Mouse (Mus musculus) liver, embryonic 11.5 days (tissue): Measurements from ENCODE around the gene Adamts9. TPM values are rescaled to one million over a fixed set of nuclear protein-coding genes. Genes with fewer than 3 reads are reported as not detected.

Experiments used
- ATAC-seq: fragments of 200-750 bp; cut with Nextera tagmentation; replicated peaks from 2 replicates; pipeline ENCODE4 v1.8.0; 2017; ENCODE audit warnings: moderate number of reproducible peaks, mild to moderate bottlenecking, moderate TSS enrichment, moderate library complexity; ENCODE audit not compliant: low FRiP score
- DNase-seq: peaks from one replicate; pipeline ENCODE4 v3.0.0-alpha.2; 2017; ENCODE audit warnings: low spot score
- H3K27ac ChIP-seq: fragments of 300-500 bp; sonication (generic); 2 replicates; pipeline ENCODE4 v1.5.1; 2014; ENCODE audit warnings: mild to moderate bottlenecking, low read depth, low read length, control low read depth
- H3K27me3 ChIP-seq: fragments of 300-500 bp; sonication (generic); replicated peaks from 2 replicates; pipeline ENCODE4 v1.6.1; 2014; ENCODE audit warnings: low read length, mixed read lengths; ENCODE audit not compliant: control insufficient read depth, insufficient read depth
- H3K36me3 ChIP-seq: fragments of 300-500 bp; sonication (generic); 2 replicates; pipeline ENCODE4 v1.6.1; 2014; ENCODE audit warnings: mild to moderate bottlenecking, low read length, moderate library complexity, mixed read lengths; ENCODE audit not compliant: control insufficient read depth, insufficient read depth
- H3K4me1 ChIP-seq: fragments of 300-500 bp; sonication (generic); replicated peaks from 2 replicates; pipeline ENCODE4 v1.6.1; 2014; ENCODE audit warnings: low read length, mixed read lengths; ENCODE audit not compliant: control insufficient read depth, insufficient read depth
- H3K4me2 ChIP-seq: fragments of 300-500 bp; sonication (generic); 2 replicates; pipeline ENCODE4 v1.6.1; 2014; ENCODE audit warnings: mild to moderate bottlenecking, control low read depth, moderate library complexity
- H3K4me3 ChIP-seq: fragments of 300-500 bp; sonication (generic); 2 replicates; pipeline ENCODE4 v1.5.1; 2014; ENCODE audit warnings: low read depth, low read length, control low read depth
- H3K9ac ChIP-seq: fragments of 300-500 bp; sonication (generic); 2 replicates; pipeline ENCODE4 v1.6.1; 2014; ENCODE audit warnings: low read depth, low read length, control low read depth
- H3K9me3 ChIP-seq: fragments of 300-500 bp; sonication (generic); 2 replicates; pipeline ENCODE4 v1.6.1; 2016; ENCODE audit warnings: low read length, inconsistent platforms, mixed read lengths; ENCODE audit not compliant: control insufficient read depth
- WGBS: fragments of 180-500 bp; shearing (Covaris S2); extraction: QIAGEN DNeasy Blood & Tissue Kit; methylation state at CpG from one replicate; pipeline ENCODE4 v1.1.7; 2014; 5-methylcytosine and 5-hydroxymethylcytosine counted together
- polyA plus RNA-seq: library from polyadenylated mRNA; unstranded; fragments of >200 nt; fragmentation: Nextera tagmentation; extraction: Ambion mirVana; gene quantifications from 2 replicates; pipeline ENCODE4 v1.2.1, GENCODE M21; 2014

Gene Adamts9
- polyA plus RNA-seq, 1 experiment from 2014 or later, result 5.7 TPM

GRCm38 (mm10) chr6:92842000-92842399 is 101.3 kb downstream of the Adamts9 start:
- ATAC-seq (no peak), DNase-seq (no peak)
- no peaks in the 10 kb centered on the region for H3K4me1 ChIP-seq
- 47% methylated on average over 2 of the region's 2 CpGs for WGBS
- no peaks in the 10 kb centered on the region for H3K27me3 ChIP-seq
- H3K9me3 ChIP-seq, result no peaks in the 10 kb centered on the region
- no peak overlapping the region for H3K9ac ChIP-seq
- H3K27ac ChIP-seq, result no peak overlapping the region
- no peaks in the 10 kb centered on the region for H3K36me3 ChIP-seq
- no peak overlapping the region for H3K4me2 ChIP-seq
- no peak overlapping the region for H3K4me3 ChIP-seq

- Histone ChIP-seq H3K9me3 (no peaks in the 10 kb centered on the region), H3K4me2 (no peak overlapping the region), H3K36me3 (no peaks in the 10 kb centered on the region; the same call in 1 of the 2 replicates), H3K4me1 (no peaks in the 10 kb centered on the region), H3K9ac (no peak overlapping the region), H3K27me3 (no peaks in the 10 kb centered on the region), H3K4me3 (no peak overlapping the region), H3K27ac (no peak overlapping the region)
- ATAC-seq (no peak), DNase-seq (no peak)
- WGBS, result 81% methylated on average over 2 of the region's 2 CpGs
Measured at GRCm38 (mm10) chr6:92831106-92831505, 112.2 kb downstream of the Adamts9 start.

- Histone ChIP-seq H3K9ac (no peak overlapping the region), H3K4me2 (no peak overlapping the region), H3K4me1 (no peaks in the 10 kb centered on the region), H3K9me3 (no peaks in the 10 kb centered on the region), H3K27me3 (no peaks in the 10 kb centered on the region), H3K4me3 (no peak overlapping the region), H3K27ac (no peak overlapping the region), H3K36me3 (no peaks in the 10 kb centered on the region; the same call in 1 of the 2 replicates)
- 89% methylated on average over 2 of the region's 2 CpGs for WGBS
- ATAC-seq, result no peak
- no peak for DNase-seq
Measured at GRCm38 (mm10) chr6:92829148-92829547, 114.1 kb downstream of the Adamts9 start.

- Histone ChIP-seq H3K9me3 (no peaks in the 10 kb centered on the region), H3K4me1 (no peaks in the 10 kb centered on the region), H3K9ac (no peak overlapping the region), H3K27ac (no peak overlapping the region), H3K4me3 (no peak overlapping the region), H3K27me3 (no peaks in the 10 kb centered on the region), H3K4me2 (no peak overlapping the region), H3K36me3 (no peaks in the 10 kb centered on the region; the same call in 1 of the 2 replicates)
- no peak for ATAC-seq
- 58% methylated on average over 5 of the region's 5 CpGs for WGBS
- no peak for DNase-seq
Measured at GRCm38 (mm10) chr6:92827360-92827759, 115.9 kb downstream of the Adamts9 start.

- H3K4me1 ChIP-seq, result no peaks in the 10 kb centered on the region
- H3K9ac ChIP-seq, result no peak overlapping the region
- DNase-seq (no peak), ATAC-seq (no peak)
- H3K9me3 ChIP-seq, result no peaks in the 10 kb centered on the region
- no peaks in the 10 kb centered on the region for H3K27me3 ChIP-seq
- WGBS, result 62% methylated on average over 5 of the region's 5 CpGs
- H3K36me3 ChIP-seq, result no peaks in the 10 kb centered on the region; the same call in 1 of the 2 replicates
- H3K4me3 ChIP-seq, result no peak overlapping the region
- H3K4me2 ChIP-seq, result no peak overlapping the region
- no peak overlapping the region for H3K27ac ChIP-seq
Measured at GRCm38 (mm10) chr6:92826561-92826960, 116.7 kb downstream of the Adamts9 start.

GRCm38 (mm10) chr6:92823991-92824390 is 119.3 kb downstream of the Adamts9 start:
- Histone ChIP-seq H3K27ac (no peak overlapping the region), H3K9ac (no peak overlapping the region), H3K4me1 (no peaks in the 10 kb centered on the region), H3K4me2 (no peak overlapping the region), H3K36me3 (no peaks in the 10 kb centered on the region), H3K27me3 (no peaks in the 10 kb centered on the region), H3K9me3 (no peaks in the 10 kb centered on the region), H3K4me3 (no peak overlapping the region)
- WGBS, result 78% methylated on average over 7 of the region's 7 CpGs
- ATAC-seq (no peak), DNase-seq (no peak)

GRCm38 (mm10) chr6:92822006-92822405 is 121.3 kb downstream of the Adamts9 start:
- ATAC-seq (no peak), DNase-seq (no peak)
- Histone ChIP-seq H3K27me3 (no peaks in the 10 kb centered on the region), H3K9ac (no peak overlapping the region), H3K36me3 (no peaks in the 10 kb centered on the region), H3K4me3 (no peak overlapping the region), H3K27ac (no peak overlapping the region), H3K4me1 (no peaks in the 10 kb centered on the region), H3K4me2 (no peak overlapping the region), H3K9me3 (no peaks in the 10 kb centered on the region)
- 77% methylated on average over 6 of the region's 6 CpGs for WGBS

- no peaks in the 10 kb centered on the region for H3K4me1 ChIP-seq
- no peak overlapping the region for H3K27ac ChIP-seq
- no peak for DNase-seq
- H3K4me2 ChIP-seq, result no peak overlapping the region
- no peak for ATAC-seq
- no peaks in the 10 kb centered on the region for H3K27me3 ChIP-seq
- no peaks in the 10 kb centered on the region for H3K9me3 ChIP-seq
- H3K4me3 ChIP-seq, result no peak overlapping the region
- H3K36me3 ChIP-seq, result no peaks in the 10 kb centered on the region
- 81% methylated on average over 5 of the region's 5 CpGs for WGBS
- no peak overlapping the region for H3K9ac ChIP-seq
Measured at GRCm38 (mm10) chr6:92821606-92822005, 121.7 kb downstream of the Adamts9 start.

GRCm38 (mm10) chr6:92817661-92818060 is 125.6 kb downstream of the Adamts9 start:
- H3K9me3 ChIP-seq, result no peaks in the 10 kb centered on the region
- H3K36me3 ChIP-seq, result no peaks in the 10 kb centered on the region
- no peak overlapping the region for H3K4me2 ChIP-seq
- 71% methylated on average over 8 of the region's 8 CpGs for WGBS
- no peak overlapping the region for H3K27ac ChIP-seq
- DNase-seq (no peak), ATAC-seq (no peak)
- H3K27me3 ChIP-seq, result no peaks in the 10 kb centered on the region
- no peak overlapping the region for H3K4me3 ChIP-seq
- H3K4me1 ChIP-seq, result no peaks in the 10 kb centered on the region
- H3K9ac ChIP-seq, result no peak overlapping the region
